Mouse (Mus musculus): ENCODE results near the gene Gm11983. TPM values are rescaled to one million over a fixed set of nuclear protein-coding genes. Genes with fewer than 3 reads are reported as not detected.
"Not testable (repeated sequence)": the region's sequence is repeated elsewhere in the genome, so short reads cannot be mapped to it uniquely, and the experiment has no call there.

Gene Gm11983
- polyA plus RNA-seq, 1 experiment, result not detected

GRCm38 (mm10) chr11:6843831-6844230 is 6.4 kb upstream of the Gm11983 start:
- no peaks in the 10 kb centered on the region for H3K4me1 ChIP-seq
- TF ChIP-seq FLI1 (IDR thresholded peaks at IDR 0.05; ENCODE audit: low read length), result no peak
- TF ChIP-seq GATA1 (IDR thresholded peaks at IDR 0.05; ENCODE audit: borderline replicate concordance, low read length), result no peak
- H3K36me3 ChIP-seq (replicated peaks; ENCODE audit: low read length), result no peaks in the 10 kb centered on the region
- H3K27me3 ChIP-seq (replicated peaks), result no peaks in the 10 kb centered on the region
- H3K4me3 ChIP-seq (replicated peaks), result no peak overlapping the region
- H3K9me3 ChIP-seq, result no peaks in the 10 kb centered on the region

- no peaks in the 10 kb centered on the region for H3K9me3 ChIP-seq
- H3K27me3 ChIP-seq (replicated peaks), result no peaks in the 10 kb centered on the region
- H3K36me3 ChIP-seq (replicated peaks; ENCODE audit: low read length), result no peaks in the 10 kb centered on the region
- H3K4me3 ChIP-seq (replicated peaks), result no peak overlapping the region
- H3K4me1 ChIP-seq, result no peaks in the 10 kb centered on the region
- TF ChIP-seq GATA1 (IDR thresholded peaks at IDR 0.05; ENCODE audit: borderline replicate concordance, low read length) (no peak), FLI1 (IDR thresholded peaks at IDR 0.05; ENCODE audit: low read length) (no peak)
Measured at GRCm38 (mm10) chr11:6842160-6842559, 4.7 kb upstream of the Gm11983 start.

GRCm38 (mm10) chr11:6840775-6841174 is 3.3 kb upstream of the Gm11983 start:
- Histone ChIP-seq H3K36me3 (replicated peaks; ENCODE audit: low read length) (no peaks in the 10 kb centered on the region), H3K9me3 (no peaks in the 10 kb centered on the region), H3K27me3 (replicated peaks) (no peaks in the 10 kb centered on the region), H3K4me3 (replicated peaks) (no peak overlapping the region), H3K4me1 (no peaks in the 10 kb centered on the region)
- TF ChIP-seq GATA1 (IDR thresholded peaks at IDR 0.05; ENCODE audit: borderline replicate concordance, low read length), result no peak
- no peak for TF ChIP-seq FLI1 (IDR thresholded peaks at IDR 0.05; ENCODE audit: low read length)

- no peaks in the 10 kb centered on the region for H3K9me3 ChIP-seq
- no peaks in the 10 kb centered on the region for H3K4me1 ChIP-seq
- H3K27me3 ChIP-seq (replicated peaks), result no peaks in the 10 kb centered on the region
- no peak overlapping the region for H3K4me3 ChIP-seq (replicated peaks)
- TF ChIP-seq GATA1 (IDR thresholded peaks at IDR 0.05; ENCODE audit: borderline replicate concordance, low read length), result no peak
- TF ChIP-seq FLI1 (IDR thresholded peaks at IDR 0.05; ENCODE audit: low read length), result no peak
- no peaks in the 10 kb centered on the region for H3K36me3 ChIP-seq (replicated peaks; ENCODE audit: low read length)
Measured at GRCm38 (mm10) chr11:6834636-6835035, 2.8 kb downstream of the Gm11983 start.

GRCm38 (mm10) chr11:6833731-6834130 is 3.7 kb downstream of the Gm11983 start:
- Histone ChIP-seq H3K27me3 (replicated peaks) (no peaks in the 10 kb centered on the region), H3K9me3 (no peaks in the 10 kb centered on the region)

GRCm38 (mm10) chr11:6831931-6832330 is 5.5 kb downstream of the Gm11983 start:
- H3K4me3 ChIP-seq (replicated peaks), result no peak overlapping the region
- no peaks in the 10 kb centered on the region for H3K27me3 ChIP-seq (replicated peaks)
- no peaks in the 10 kb centered on the region for H3K4me1 ChIP-seq
- TF ChIP-seq GATA1 (IDR thresholded peaks at IDR 0.05; ENCODE audit: borderline replicate concordance, low read length), result no peak
- TF ChIP-seq FLI1 (IDR thresholded peaks at IDR 0.05; ENCODE audit: low read length), result no peak
- H3K9me3 ChIP-seq, result no peaks in the 10 kb centered on the region
- no peaks in the 10 kb centered on the region for H3K36me3 ChIP-seq (replicated peaks; ENCODE audit: low read length)

More at GRCm38 (mm10) chr11:6833731-6834130, 3.7 kb downstream of the Gm11983 start:
- Histone ChIP-seq H3K36me3 (replicated peaks; ENCODE audit: low read length) (no peaks in the 10 kb centered on the region), H3K4me3 (replicated peaks) (no peak overlapping the region), H3K4me1 (no peaks in the 10 kb centered on the region)
- TF ChIP-seq GATA1 (IDR thresholded peaks at IDR 0.05; ENCODE audit: borderline replicate concordance, low read length) (no peak), FLI1 (IDR thresholded peaks at IDR 0.05; ENCODE audit: low read length) (no peak)

GRCm38 (mm10) chr11:6828196-6828595 is 9.3 kb downstream of the Gm11983 start:
- Histone ChIP-seq H3K9me3 (no peaks in the 10 kb centered on the region), H3K4me3 (replicated peaks) (no peak overlapping the region), H3K4me1 (no peaks in the 10 kb centered on the region), H3K27me3 (replicated peaks) (no peaks in the 10 kb centered on the region), H3K36me3 (replicated peaks; ENCODE audit: low read length) (no peaks in the 10 kb centered on the region)
- TF ChIP-seq GATA1 (IDR thresholded peaks at IDR 0.05; ENCODE audit: borderline replicate concordance, low read length) (no peak), FLI1 (IDR thresholded peaks at IDR 0.05; ENCODE audit: low read length) (no peak)

- no peaks in the 10 kb centered on the region for H3K27me3 ChIP-seq (replicated peaks)
- TF ChIP-seq GATA1 (IDR thresholded peaks at IDR 0.05; ENCODE audit: borderline replicate concordance, low read length) (no peak), FLI1 (IDR thresholded peaks at IDR 0.05; ENCODE audit: low read length) (no peak)
- H3K4me1 ChIP-seq, result no peaks in the 10 kb centered on the region
- no peaks in the 10 kb centered on the region for H3K36me3 ChIP-seq (replicated peaks; ENCODE audit: low read length)
- no peak overlapping the region for H3K4me3 ChIP-seq (replicated peaks)
- H3K9me3 ChIP-seq, result no peaks in the 10 kb centered on the region; the same call in 1 of the 2 replicates
Measured at GRCm38 (mm10) chr11:6826157-6826556, 11.3 kb downstream of the Gm11983 start.

GRCm38 (mm10) chr11:6823176-6823575 is 14.3 kb downstream of the Gm11983 start:
- Histone ChIP-seq H3K4me3 (replicated peaks) (no peak overlapping the region), H3K4me1 (no peaks in the 10 kb centered on the region), H3K36me3 (replicated peaks; ENCODE audit: low read length) (no peaks in the 10 kb centered on the region), H3K27me3 (replicated peaks) (no peaks in the 10 kb centered on the region), H3K9me3 (no peaks in the 10 kb centered on the region; the same call in 1 of the 2 replicates)
- TF ChIP-seq FLI1 (IDR thresholded peaks at IDR 0.05; ENCODE audit: low read length) (no peak), GATA1 (IDR thresholded peaks at IDR 0.05; ENCODE audit: borderline replicate concordance, low read length) (no peak; the same call in 2 of the 3 replicates)

GRCm38 (mm10) chr11:6814486-6814885 is 23.0 kb downstream of the Gm11983 start:
- H3K36me3 ChIP-seq (replicated peaks; ENCODE audit: low read length), result no peaks in the 10 kb centered on the region
- no peaks in the 10 kb centered on the region for H3K27me3 ChIP-seq (replicated peaks)

GRCm38 (mm10) chr11:6802879-6803278 is 34.6 kb downstream of the Gm11983 start:
- H3K4me3 ChIP-seq (replicated peaks); H3K27me3 ChIP-seq (replicated peaks); H3K4me1 ChIP-seq; H3K36me3 ChIP-seq (replicated peaks; ENCODE audit: low read length); H3K9me3 ChIP-seq: not testable (repeated sequence)

More at GRCm38 (mm10) chr11:6814486-6814885, 23.0 kb downstream of the Gm11983 start:
- TF ChIP-seq FLI1 (IDR thresholded peaks at IDR 0.05; ENCODE audit: low read length) (no peak), GATA1 (IDR thresholded peaks at IDR 0.05; ENCODE audit: borderline replicate concordance, low read length) (no peak)
- no peaks in the 10 kb centered on the region for H3K4me1 ChIP-seq
- H3K9me3 ChIP-seq, result peaks cover 23% of the 10 kb centered on the region
- H3K4me3 ChIP-seq (replicated peaks), result peak overlapping the region; percentile 34
